ENCODE assay signal across 8 mouse cellular contexts in the genomic region with DNA sequence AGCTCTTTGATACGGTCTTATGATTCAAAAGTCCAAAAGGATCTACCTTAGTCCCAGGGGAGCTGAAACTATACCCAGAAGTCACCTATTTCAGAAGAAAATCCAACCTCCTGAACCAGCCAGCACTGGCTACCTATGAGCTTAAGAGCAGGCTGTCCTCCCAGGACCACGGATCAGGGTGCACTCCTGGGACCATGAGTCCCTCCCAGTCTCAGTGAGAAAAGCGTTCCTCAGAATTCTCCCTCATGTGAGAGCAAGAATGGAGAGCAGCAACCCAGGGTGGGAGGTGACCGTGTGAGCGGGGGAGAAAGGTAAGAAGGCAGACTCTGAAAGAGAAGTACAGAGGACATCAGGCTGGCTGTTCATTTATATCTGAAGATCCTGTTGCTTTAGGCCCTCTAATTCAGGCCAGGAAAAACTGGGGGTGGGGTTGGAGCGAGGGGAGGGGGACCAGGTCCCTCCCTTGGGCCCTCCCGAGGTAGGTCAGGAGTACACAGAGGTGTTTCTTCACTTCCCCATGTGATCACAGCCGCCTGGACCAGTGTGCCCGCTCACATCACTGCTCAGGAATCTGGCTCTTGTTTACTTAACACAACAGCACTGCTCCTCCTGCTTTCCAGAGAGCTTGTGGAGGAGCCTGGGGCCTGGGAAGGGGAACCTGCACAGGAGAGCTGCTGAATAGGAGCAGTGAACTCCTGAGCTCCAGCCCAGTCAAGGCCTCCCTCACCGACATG. TPM values are rescaled to one million over a fixed set of nuclear protein-coding genes. Genes with fewer than 3 reads are reported as not detected.
DNase-seq lines count a peak whose midpoint lies in the region; ATAC-seq and TF ChIP-seq lines count a peak whose summit lies in the region.

No protein-coding gene starts in this region.

- TF ChIP-seq CTCF in gastrocnemius, adult 2 months (IDR thresholded peaks at IDR 0.05) = no peak

- no peak overlapping the region for H3K4me3 ChIP-seq in midbrain, embryonic 10.5 days
- H3K4me3 ChIP-seq in midbrain, embryonic 15.5 days = no peak overlapping the region
- no peak overlapping the region for H3K4me3 ChIP-seq in liver, embryonic 13.5 days (replicated peaks)
- no peak overlapping the region for H3K4me3 ChIP-seq in gastrocnemius, adult 2 months

- H3K36me3 ChIP-seq in midbrain, embryonic 10.5 days = no peaks in the 10 kb centered on the region
- H3K36me3 ChIP-seq in midbrain, embryonic 15.5 days (replicated peaks) = no peaks in the 10 kb centered on the region
- no peaks in the 10 kb centered on the region for H3K36me3 ChIP-seq in liver, embryonic 13.5 days

- ATAC-seq in midbrain, embryonic 15.5 days (replicated peaks) = no peak
- peak; percentile 69; the same call in 1 of the 2 replicates for ATAC-seq in liver, embryonic 13.5 days (ENCODE audit: low read depth)

- no peak overlapping the region for H3K9ac ChIP-seq in midbrain, embryonic 15.5 days
- no peak overlapping the region for H3K9ac ChIP-seq in liver, embryonic 13.5 days

- H3K27ac ChIP-seq in midbrain, embryonic 10.5 days (replicated peaks) = peak overlapping the region; percentile 42; the same call in 1 of the 2 replicates
- no peak overlapping the region for H3K27ac ChIP-seq in midbrain, embryonic 15.5 days
- H3K27ac ChIP-seq in liver, embryonic 13.5 days = no peak overlapping the region
- no peak overlapping the region for H3K27ac ChIP-seq in gastrocnemius, adult 2 months

- intact Hi-C loops in gastrocnemius, adult 2 months (cut with DNase I) = no loop called here

- no peaks in the 10 kb centered on the region for H3K27me3 ChIP-seq in midbrain, embryonic 10.5 days (ENCODE audit: low read depth, poor library complexity, severe bottlenecking)
- H3K27me3 ChIP-seq in midbrain, embryonic 15.5 days (replicated peaks) = no peaks in the 10 kb centered on the region
- no peaks in the 10 kb centered on the region for H3K27me3 ChIP-seq in liver, embryonic 13.5 days

- H3K9me3 ChIP-seq in midbrain, embryonic 10.5 days (replicated peaks) = no peaks in the 10 kb centered on the region
- no peaks in the 10 kb centered on the region for H3K9me3 ChIP-seq in midbrain, embryonic 15.5 days
- no peaks in the 10 kb centered on the region for H3K9me3 ChIP-seq in liver, embryonic 13.5 days (replicated peaks)

- peaks cover 8% of the 10 kb centered on the region for H3K4me1 ChIP-seq in midbrain, embryonic 10.5 days
- no peaks in the 10 kb centered on the region for H3K4me1 ChIP-seq in midbrain, embryonic 15.5 days
- peaks cover 16% of the 10 kb centered on the region for H3K4me1 ChIP-seq in liver, embryonic 13.5 days (replicated peaks)

- no peak overlapping the region for H3K4me2 ChIP-seq in midbrain, embryonic 15.5 days
- no peak overlapping the region for H3K4me2 ChIP-seq in liver, embryonic 13.5 days

- WGBS in midbrain, embryonic 10.5 days = 65% methylated on average over 10 of the region's 10 CpGs
- WGBS in midbrain, embryonic 15.5 days = 68% methylated on average over 10 of the region's 10 CpGs
- 59% methylated on average over 10 of the region's 10 CpGs for WGBS in liver, embryonic 13.5 days (ENCODE audit: insufficient replicate concordance)

- no peak for DNase-seq in midbrain, embryonic 10.5 days (ENCODE audit: low spot score)
- DNase-seq in kidney, adult 18-20 months = peak; percentile 43
- no peak for DNase-seq in liver, embryonic 13.5 days
- peak; percentile 91 for DNase-seq in yolk sac, embryonic 10.5 days (ENCODE audit: low spot score)
- no peak for DNase-seq in MN1 (ENCODE audit: low spot score)
- no peak for DNase-seq in gastrocnemius, adult 18-20 months (ENCODE audit: low spot score)
- DNase-seq in gastrocnemius, adult 2 months = no peak

RNA-seq across cellular contexts. Expression of a gene that starts 10.1 kb away (rescaled TPM):
- polyA plus RNA-seq in midbrain, embryonic 10.5 days (2016; fragmentation: Nextera tagmentation; extraction: Ambion mirVana) = 50.9 and 55.7 TPM in 2 replicates
- 17.9 and 22.2 TPM in 2 replicates for polyA plus RNA-seq in midbrain, embryonic 15.5 days (2015; fragmentation: Nextera tagmentation; extraction: Ambion mirVana)
- polyA plus RNA-seq in liver, embryonic 13.5 days (2015; fragmentation: Nextera tagmentation; extraction: Ambion mirVana) = 12.0 and 12.3 TPM in 2 replicates
- total RNA-seq in gastrocnemius, adult 18-20 months (2021) = 100 to 1,000 TPM; 217 to 250 TPM
- total RNA-seq in gastrocnemius, adult 2 months (2021) = 100 to 1,000 TPM; 203 to 251 TPM

RNA-seq across cellular contexts. Expression of a gene that starts 30.4 kb away (rescaled TPM):
- polyA plus RNA-seq in midbrain, embryonic 10.5 days (2016; fragmentation: Nextera tagmentation; extraction: Ambion mirVana) = 15.4 and 18.1 TPM in 2 replicates
- 15.5 and 17.8 TPM in 2 replicates for polyA plus RNA-seq in midbrain, embryonic 15.5 days (2015; fragmentation: Nextera tagmentation; extraction: Ambion mirVana)
- 16.9 and 19.8 TPM in 2 replicates for polyA plus RNA-seq in liver, embryonic 13.5 days (2015; fragmentation: Nextera tagmentation; extraction: Ambion mirVana)
- total RNA-seq in gastrocnemius, adult 18-20 months (2021) = not detected
- not detected for total RNA-seq in gastrocnemius, adult 2 months (2021)

RNA-seq across cellular contexts. Expression of a gene that starts 45.2 kb away (rescaled TPM):
- polyA plus RNA-seq in midbrain, embryonic 10.5 days (2016; fragmentation: Nextera tagmentation; extraction: Ambion mirVana) = 60.5 and 62.6 TPM in 2 replicates
- 50.7 and 53.6 TPM in 2 replicates for polyA plus RNA-seq in midbrain, embryonic 15.5 days (2015; fragmentation: Nextera tagmentation; extraction: Ambion mirVana)
- polyA plus RNA-seq in liver, embryonic 13.5 days (2015; fragmentation: Nextera tagmentation; extraction: Ambion mirVana) = 32.3 and 34.4 TPM in 2 replicates
- total RNA-seq in gastrocnemius, adult 18-20 months (2021) = 10 to 100 TPM; 25.8 to 28.9 TPM
- total RNA-seq in gastrocnemius, adult 2 months (2021) = 10 to 100 TPM; 26.2 to 29.2 TPM

Comparison
In these comparisons a context has a peak if more than half of its experiments do, and no peak if none do; other contexts are left out.
1. DNase-seq: peak in kidney, adult 18-20 months (single experiment) and yolk sac, embryonic 10.5 days (single experiment); none in midbrain, embryonic 10.5 days (single experiment), liver, embryonic 13.5 days (single experiment), MN1 (single experiment), gastrocnemius, adult 18-20 months (single experiment) and gastrocnemius, adult 2 months (single experiment).